Mouse (Mus musculus): ENCODE results near the gene Lsm12. TPM values are rescaled to one million over a fixed set of nuclear protein-coding genes. Genes with fewer than 3 reads are reported as not detected.

The Lsm12 gene
- polyA plus RNA-seq, 1 experiment from 2014 or later, result 80.1 TPM

DNA sequence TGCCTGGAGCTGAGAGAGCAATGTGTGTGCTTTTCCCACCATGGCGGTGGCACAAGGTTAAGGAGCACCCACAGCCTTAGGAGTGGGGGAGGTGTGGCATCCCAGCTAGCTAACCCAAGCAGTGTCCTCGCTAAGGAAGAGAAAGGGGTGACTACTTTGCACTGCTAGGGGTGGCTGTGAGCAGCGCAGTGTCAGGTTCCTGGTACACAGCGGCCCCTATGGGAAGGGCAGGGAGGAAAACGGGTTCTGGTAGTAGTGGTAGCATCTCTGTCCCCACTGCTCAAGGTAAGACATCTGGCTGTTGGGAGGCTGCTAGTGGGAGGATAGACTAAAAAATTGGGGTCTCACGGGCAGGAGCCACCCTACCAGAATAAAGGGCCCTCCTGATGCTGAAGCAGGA, 13.1 kb upstream of the Lsm12 start:
- H3K4me2 ChIP-seq, result no peak overlapping the region
- no peaks in the 10 kb centered on the region for H3K9me3 ChIP-seq (ENCODE audit: control insufficient read depth, low read length)
- H3K36me3 ChIP-seq (ENCODE audit: control insufficient read depth, insufficient read depth, low read length), result peaks cover 24% of the 10 kb centered on the region
- no peaks in the 10 kb centered on the region for H3K27me3 ChIP-seq (replicated peaks; ENCODE audit: control insufficient read depth, insufficient read depth, low read length)
- DNase-seq (ENCODE audit: low spot score) (no peak), ATAC-seq (replicated peaks; ENCODE audit: low FRiP score) (no peak)
- WGBS, result 58% methylated on average over 6 of the region's 6 CpGs
- peaks cover 6% of the 10 kb centered on the region for H3K4me1 ChIP-seq (replicated peaks; ENCODE audit: control insufficient read depth, insufficient read depth, low read length)
- H3K4me3 ChIP-seq (ENCODE audit: low read depth, low read length), result no peak overlapping the region
- no peak overlapping the region for H3K9ac ChIP-seq (ENCODE audit: low read depth, low read length)
- H3K27ac ChIP-seq (ENCODE audit: low read depth, low read length), result no peak overlapping the region

DNA sequence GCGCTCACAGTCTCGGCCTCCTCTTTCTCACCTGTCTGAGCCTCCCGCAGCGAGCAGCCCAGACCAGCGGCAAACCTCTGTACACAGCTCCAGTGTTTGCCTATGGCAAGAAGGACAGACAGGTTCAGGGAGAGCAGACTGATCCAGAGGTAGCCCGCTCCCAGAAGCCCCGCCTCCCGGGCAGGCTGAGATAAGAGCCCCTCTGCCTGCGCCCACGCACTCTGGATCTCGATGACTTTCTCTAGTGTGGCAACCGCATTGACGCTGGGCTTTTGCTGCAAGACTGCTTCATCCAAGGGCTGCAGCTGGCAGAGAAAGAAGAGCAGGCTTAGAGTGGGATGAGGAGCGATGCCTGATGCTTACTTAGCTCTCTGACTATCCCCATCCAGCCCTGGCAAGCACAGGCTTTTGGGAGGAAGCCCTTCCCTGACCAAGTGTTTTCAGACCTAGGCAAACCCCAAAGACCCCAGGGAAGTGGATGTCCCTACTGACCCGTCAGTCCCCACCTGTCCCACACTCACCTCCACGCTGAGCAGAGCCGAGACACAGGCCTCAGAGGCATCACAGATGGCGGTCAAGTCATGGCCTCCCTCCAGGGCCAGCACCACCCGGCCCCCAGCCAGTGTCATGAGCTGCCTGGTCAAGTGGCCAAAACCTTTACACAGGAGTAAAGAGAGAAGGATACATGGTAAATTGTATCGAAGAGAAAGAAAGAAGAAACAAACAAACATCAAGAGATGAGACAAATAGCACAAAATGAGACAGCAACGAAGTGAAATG, 11.1 kb upstream of the Lsm12 start:
- no peak for DNase-seq (ENCODE audit: low spot score)
- no peak overlapping the region for H3K4me2 ChIP-seq
- H3K27me3 ChIP-seq (replicated peaks; ENCODE audit: control insufficient read depth, insufficient read depth, low read length), result no peaks in the 10 kb centered on the region
- H3K4me3 ChIP-seq (ENCODE audit: low read depth, low read length), result no peak overlapping the region
- WGBS, result 68% methylated on average over 21 of the region's 21 CpGs
- ATAC-seq (replicated peaks; ENCODE audit: low FRiP score), result peak; percentile 57
- H3K9ac ChIP-seq (ENCODE audit: low read depth, low read length), result no peak overlapping the region
- H3K36me3 ChIP-seq (ENCODE audit: control insufficient read depth, insufficient read depth, low read length), result peaks cover 20% of the 10 kb centered on the region
- H3K27ac ChIP-seq (ENCODE audit: low read depth, low read length), result no peak overlapping the region
- no peaks in the 10 kb centered on the region for H3K9me3 ChIP-seq (ENCODE audit: control insufficient read depth, low read length)
- H3K4me1 ChIP-seq (replicated peaks; ENCODE audit: control insufficient read depth, insufficient read depth, low read length), result peaks cover 8% of the 10 kb centered on the region

DNA sequence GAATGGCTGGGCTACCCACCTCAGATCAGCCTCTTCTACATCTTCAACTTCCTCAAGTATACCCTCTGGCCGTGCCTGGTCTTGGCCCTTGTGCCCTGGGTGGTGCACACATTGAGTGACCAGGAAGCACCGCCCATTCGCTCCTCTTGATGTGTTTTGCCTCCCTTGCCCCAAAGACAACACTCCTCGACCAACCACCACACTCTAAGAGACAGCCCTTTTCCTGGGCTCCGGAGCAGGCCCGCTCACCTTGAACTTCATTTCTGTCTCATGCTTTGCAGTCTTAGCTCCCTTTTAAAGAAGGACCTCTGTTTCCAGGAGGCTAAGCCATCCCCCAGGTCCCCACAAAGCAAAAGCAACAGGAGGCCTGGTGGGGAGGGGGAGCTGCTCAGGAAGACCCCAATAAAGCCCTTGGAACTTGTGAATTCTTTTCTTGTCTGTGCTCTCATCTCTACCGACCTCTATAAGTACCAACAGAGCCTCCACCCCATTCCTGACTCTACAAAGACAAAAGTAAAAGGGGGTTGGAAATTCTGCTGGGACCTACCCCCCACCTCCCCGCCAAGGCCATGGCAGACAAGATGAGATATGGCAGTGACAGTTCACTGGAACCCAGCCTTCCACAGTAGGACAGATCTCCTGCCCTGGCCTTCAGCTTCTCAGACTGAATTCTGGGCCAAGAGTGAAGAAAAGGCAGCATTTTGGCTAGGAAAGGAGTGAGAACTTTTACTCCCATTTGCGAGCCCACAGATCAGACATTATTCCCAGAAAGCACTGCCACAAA, 8.8 kb upstream of the Lsm12 start:
- H3K9me3 ChIP-seq (ENCODE audit: control insufficient read depth, low read length), result no peaks in the 10 kb centered on the region
- no peak overlapping the region for H3K4me3 ChIP-seq (ENCODE audit: low read depth, low read length)
- no peak overlapping the region; the same call in 1 of the 2 replicates for H3K27ac ChIP-seq (ENCODE audit: low read depth, low read length)
- peaks cover 7% of the 10 kb centered on the region; the same call in 1 of the 2 replicates for H3K36me3 ChIP-seq (ENCODE audit: control insufficient read depth, insufficient read depth, low read length)
- no peak overlapping the region for H3K4me2 ChIP-seq
- H3K27me3 ChIP-seq (replicated peaks; ENCODE audit: control insufficient read depth, insufficient read depth, low read length), result no peaks in the 10 kb centered on the region
- ATAC-seq (replicated peaks; ENCODE audit: low FRiP score) (no peak), DNase-seq (ENCODE audit: low spot score) (no peak)
- no peak overlapping the region for H3K9ac ChIP-seq (ENCODE audit: low read depth, low read length)
- 83% methylated on average over 9 of the region's 9 CpGs for WGBS
- peaks cover 21% of the 10 kb centered on the region for H3K4me1 ChIP-seq (replicated peaks; ENCODE audit: control insufficient read depth, insufficient read depth, low read length)

DNA sequence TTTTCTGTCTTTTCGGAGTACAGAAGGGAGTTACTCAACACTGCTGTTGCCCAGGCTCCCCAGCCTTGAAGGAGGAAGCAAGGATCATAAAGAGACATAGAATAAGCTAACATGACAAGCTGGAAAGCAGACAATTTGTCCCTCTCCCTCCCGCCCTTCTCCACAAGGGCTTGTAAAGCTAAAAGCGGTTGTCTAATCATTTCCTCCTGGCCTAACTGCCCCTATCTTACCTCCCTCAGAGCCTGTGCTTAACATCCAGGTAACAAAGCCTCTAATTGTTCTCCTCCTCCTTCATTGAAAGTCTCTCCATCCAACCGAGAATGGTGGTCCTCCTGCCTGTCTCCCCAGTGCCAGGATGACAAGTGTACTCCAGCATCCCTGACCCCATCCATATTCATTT, 5.8 kb upstream of the Lsm12 start:
- H3K27me3 ChIP-seq (replicated peaks; ENCODE audit: control insufficient read depth, insufficient read depth, low read length), result no peaks in the 10 kb centered on the region
- ATAC-seq (replicated peaks; ENCODE audit: low FRiP score) (no peak), DNase-seq (ENCODE audit: low spot score) (no peak)
- peak overlapping the region; percentile 84 for H3K4me2 ChIP-seq
- 33% methylated on average over 4 of the region's 4 CpGs for WGBS
- H3K36me3 ChIP-seq (ENCODE audit: control insufficient read depth, insufficient read depth, low read length), result peaks cover 4% of the 10 kb centered on the region; the same call in 1 of the 2 replicates
- peak overlapping the region; percentile 68 for H3K4me3 ChIP-seq (ENCODE audit: low read depth, low read length)
- H3K4me1 ChIP-seq (replicated peaks; ENCODE audit: control insufficient read depth, insufficient read depth, low read length), result peaks cover 19% of the 10 kb centered on the region
- peak overlapping the region; percentile 25; the same call in 1 of the 2 replicates for H3K9ac ChIP-seq (ENCODE audit: low read depth, low read length)
- H3K27ac ChIP-seq (ENCODE audit: low read depth, low read length), result peak overlapping the region; percentile 23
- H3K9me3 ChIP-seq (ENCODE audit: control insufficient read depth, low read length), result no peaks in the 10 kb centered on the region

DNA sequence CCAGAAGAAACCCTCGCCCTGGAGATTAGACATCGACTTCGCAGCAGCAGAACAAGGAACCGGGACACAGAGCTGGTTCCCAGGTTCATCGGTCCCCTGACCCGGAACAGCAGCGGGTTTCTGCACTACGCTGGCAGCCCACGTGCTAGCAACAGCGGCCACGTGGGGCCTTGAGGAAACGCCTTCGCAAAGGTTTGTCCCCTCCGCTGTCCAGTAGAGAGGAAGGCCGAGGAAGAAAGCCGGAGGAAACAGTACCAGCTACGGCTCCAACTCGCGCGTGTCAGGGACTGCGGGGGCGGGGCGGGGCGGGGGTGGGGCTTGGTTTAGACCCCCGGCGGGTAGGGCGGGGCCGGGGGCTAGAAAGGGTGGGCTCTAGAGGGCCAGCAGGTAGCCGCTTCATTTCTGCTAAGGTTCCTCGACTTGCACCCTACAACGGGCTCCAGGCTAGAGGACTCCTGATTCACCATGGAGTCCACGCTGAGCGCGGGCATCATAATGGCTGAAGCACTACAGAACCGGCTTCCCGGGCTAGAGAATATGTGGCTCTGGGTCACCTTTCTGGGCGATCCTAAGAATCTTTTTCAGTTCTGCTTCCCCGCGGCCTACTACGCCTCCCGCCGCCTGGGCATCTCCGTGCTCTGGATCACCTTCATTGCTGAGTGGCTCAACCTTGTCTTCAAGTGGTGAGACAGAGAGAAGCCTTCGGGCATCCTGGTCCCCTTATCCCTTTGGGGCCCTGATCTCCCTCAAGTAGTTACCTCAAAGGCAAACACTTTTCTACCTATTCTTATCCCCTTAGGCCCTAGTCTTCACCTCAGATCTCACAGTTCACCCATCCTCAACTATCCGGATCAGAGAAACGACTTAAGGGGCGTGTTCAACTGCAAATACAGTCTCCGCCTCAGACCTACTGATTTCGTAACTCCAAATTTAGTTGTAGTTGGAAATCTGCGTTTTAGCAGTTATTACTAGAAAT, 4.7 kb upstream of the Lsm12 start, which contains the start of gene G6pc3:
TSS of gene G6pc3 (plus strand) at position 160 of the 976 bp plus-strand sequence.
- peak; percentile 78 for ATAC-seq (replicated peaks; ENCODE audit: low FRiP score)
- Histone ChIP-seq H3K27me3 (replicated peaks; ENCODE audit: control insufficient read depth, insufficient read depth, low read length) (no peaks in the 10 kb centered on the region), H3K36me3 (ENCODE audit: control insufficient read depth, insufficient read depth, low read length) (peaks cover 4% of the 10 kb centered on the region; the same call in 1 of the 2 replicates), H3K4me1 (replicated peaks; ENCODE audit: control insufficient read depth, insufficient read depth, low read length) (peaks cover 24% of the 10 kb centered on the region), H3K27ac (ENCODE audit: low read depth, low read length) (peak within 1 kb of the TSS; percentile 68), H3K4me3 (ENCODE audit: low read depth, low read length) (peak within 1 kb of the TSS; percentile 68), H3K9me3 (ENCODE audit: control insufficient read depth, low read length) (no peaks in the 10 kb centered on the region), H3K4me2 (peak within 1 kb of the TSS; percentile 84), H3K9ac (ENCODE audit: low read depth, low read length) (peak within 1 kb of the TSS; percentile 69)
- DNase-seq (ENCODE audit: low spot score), result peak; percentile 79
- WGBS, result 1% methylated on average over 50 of the region's 50 CpGs

DNA sequence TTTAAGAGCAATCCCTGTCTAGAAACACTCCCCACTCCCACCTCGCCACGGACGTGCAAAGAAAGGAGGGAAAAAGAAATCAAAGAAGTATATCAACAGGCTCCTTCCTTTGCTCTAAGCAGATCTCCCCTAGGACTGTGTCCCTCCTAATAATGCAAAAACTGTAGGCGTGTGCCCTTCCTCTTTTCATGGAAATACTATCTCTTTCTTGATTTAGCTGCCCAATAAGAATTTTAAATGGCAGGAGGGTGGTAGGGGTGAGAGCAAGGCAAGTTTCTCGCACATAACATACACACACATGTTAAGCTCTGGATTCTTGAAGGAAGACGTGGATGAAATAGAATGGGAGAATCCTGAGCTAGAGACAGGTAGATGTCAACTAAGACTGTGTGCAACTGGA, 3.9 kb upstream of the Lsm12 start:
- no peaks in the 10 kb centered on the region for H3K9me3 ChIP-seq (ENCODE audit: control insufficient read depth, low read length)
- H3K27me3 ChIP-seq (replicated peaks; ENCODE audit: control insufficient read depth, insufficient read depth, low read length), result no peaks in the 10 kb centered on the region
- peak overlapping the region; percentile 68 for H3K4me3 ChIP-seq (ENCODE audit: low read depth, low read length)
- H3K9ac ChIP-seq (ENCODE audit: low read depth, low read length), result peak overlapping the region; percentile 69
- peak overlapping the region; percentile 68 for H3K27ac ChIP-seq (ENCODE audit: low read depth, low read length)
- 58% methylated on average over 6 of the region's 6 CpGs for WGBS
- ATAC-seq (replicated peaks; ENCODE audit: low FRiP score) (no peak), DNase-seq (ENCODE audit: low spot score) (no peak)
- peaks cover 4% of the 10 kb centered on the region; the same call in 1 of the 2 replicates for H3K36me3 ChIP-seq (ENCODE audit: control insufficient read depth, insufficient read depth, low read length)
- peak overlapping the region; percentile 84 for H3K4me2 ChIP-seq
- peaks cover 27% of the 10 kb centered on the region for H3K4me1 ChIP-seq (replicated peaks; ENCODE audit: control insufficient read depth, insufficient read depth, low read length)

DNA sequence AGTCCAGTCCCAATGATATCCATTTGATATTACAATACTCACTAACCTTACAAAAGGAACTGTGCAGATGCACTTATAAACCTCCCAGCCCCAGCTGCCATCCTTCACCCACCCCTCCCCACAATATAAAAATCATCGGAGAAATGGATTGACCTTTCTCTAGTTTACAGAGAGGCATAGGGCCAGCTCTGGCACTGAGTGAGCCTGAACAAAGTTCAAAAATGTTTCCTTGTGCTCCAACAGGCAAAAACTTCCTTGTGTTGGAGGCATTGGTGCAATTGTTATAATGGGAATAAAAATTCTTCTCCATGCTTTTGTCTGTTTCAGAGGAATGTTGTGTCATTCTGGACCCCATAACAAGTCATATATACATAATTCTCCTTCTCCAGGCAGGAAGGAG, 1.1 kb upstream of the Lsm12 start:
- ATAC-seq (replicated peaks; ENCODE audit: low FRiP score) (no peak), DNase-seq (ENCODE audit: low spot score) (no peak)
- peaks cover 33% of the 10 kb centered on the region for H3K4me1 ChIP-seq (replicated peaks; ENCODE audit: control insufficient read depth, insufficient read depth, low read length)
- 72% methylated on average over 1 of the region's 1 CpGs for WGBS
- H3K27ac ChIP-seq (ENCODE audit: low read depth, low read length), result no peak overlapping the region
- H3K4me2 ChIP-seq, result peak overlapping the region; percentile 87; the same call in 1 of the 2 replicates
- no peaks in the 10 kb centered on the region for H3K27me3 ChIP-seq (replicated peaks; ENCODE audit: control insufficient read depth, insufficient read depth, low read length)
- no peak overlapping the region for H3K4me3 ChIP-seq (ENCODE audit: low read depth, low read length)
- no peaks in the 10 kb centered on the region for H3K9me3 ChIP-seq (ENCODE audit: control insufficient read depth, low read length)
- no peak overlapping the region for H3K9ac ChIP-seq (ENCODE audit: low read depth, low read length)
- peaks cover 13% of the 10 kb centered on the region; the same call in 1 of the 2 replicates for H3K36me3 ChIP-seq (ENCODE audit: control insufficient read depth, insufficient read depth, low read length)

DNA sequence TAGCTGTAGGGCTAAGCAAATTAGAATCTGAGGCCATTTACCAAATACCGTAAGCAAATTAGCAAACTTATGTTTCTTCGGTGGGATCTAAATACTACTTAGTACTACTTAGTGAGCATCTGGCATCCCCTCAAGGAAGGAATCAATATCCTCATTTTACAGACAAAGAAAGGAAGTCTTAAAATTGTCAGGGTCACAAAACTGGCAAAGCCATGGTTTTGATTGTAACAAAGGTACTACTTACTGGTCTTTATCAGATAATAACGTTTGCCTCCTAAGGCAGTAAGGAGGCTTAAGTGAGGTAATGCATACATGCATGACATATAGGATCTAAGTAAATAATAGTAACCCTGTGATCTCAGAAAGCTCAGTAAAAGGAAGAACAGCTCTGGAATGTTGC, 581 bp upstream of the Lsm12 start:
- Histone ChIP-seq H3K36me3 (ENCODE audit: control insufficient read depth, insufficient read depth, low read length) (peaks cover 16% of the 10 kb centered on the region), H3K4me1 (replicated peaks; ENCODE audit: control insufficient read depth, insufficient read depth, low read length) (peaks cover 28% of the 10 kb centered on the region), H3K9ac (ENCODE audit: low read depth, low read length) (no peak overlapping the region), H3K27me3 (replicated peaks; ENCODE audit: control insufficient read depth, insufficient read depth, low read length) (no peaks in the 10 kb centered on the region), H3K27ac (ENCODE audit: low read depth, low read length) (no peak overlapping the region), H3K4me3 (ENCODE audit: low read depth, low read length) (peak overlapping the region; percentile 98), H3K9me3 (ENCODE audit: control insufficient read depth, low read length) (no peaks in the 10 kb centered on the region), H3K4me2 (peak overlapping the region; percentile 87)
- DNase-seq (ENCODE audit: low spot score), result no peak
- no peak for ATAC-seq (replicated peaks; ENCODE audit: low FRiP score)
- WGBS, result 51% methylated on average over 3 of the region's 3 CpGs
